Mouse (Mus musculus) kidney, adult 18-20 months (tissue): ENCODE measurements around the gene Tas1r2.

Experiments
- DNase-seq: peaks from one replicate; pipeline ENCODE4 v3.0.0; 2021

Gene Tas1r2

GRCm38 (mm10) chr4:139653238-139653637 is at the start of gene Tas1r2:
Tas1r2 (plus strand) TSS chr4:139653538.
- DNase-seq, result no peak

GRCm38 (mm10) chr4:139605216-139605615 is 48.1 kb upstream of the Tas1r2 start:
- DNase-seq, result no peak

DNA sequence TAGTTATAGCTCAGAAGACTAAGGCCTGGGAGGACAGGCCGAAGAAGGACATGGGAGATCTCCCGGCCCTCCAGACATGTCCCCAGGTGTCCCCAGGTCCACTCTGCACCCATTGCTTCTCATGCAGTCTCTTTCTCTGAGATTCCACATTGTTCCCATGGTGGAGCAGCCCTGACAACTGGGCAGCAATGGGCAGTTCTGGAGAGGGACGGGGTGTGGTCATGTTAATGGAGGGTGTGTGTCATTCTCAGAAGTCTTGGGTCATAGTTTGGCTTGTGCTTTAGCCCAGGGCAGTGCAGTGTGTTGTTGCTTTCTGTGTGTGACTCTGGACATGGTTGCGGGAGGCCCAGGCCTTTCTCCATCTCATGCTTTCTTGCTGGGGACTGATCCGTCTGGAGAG is 46.6 kb upstream of the Tas1r2 start:
- no peak for DNase-seq

DNA sequence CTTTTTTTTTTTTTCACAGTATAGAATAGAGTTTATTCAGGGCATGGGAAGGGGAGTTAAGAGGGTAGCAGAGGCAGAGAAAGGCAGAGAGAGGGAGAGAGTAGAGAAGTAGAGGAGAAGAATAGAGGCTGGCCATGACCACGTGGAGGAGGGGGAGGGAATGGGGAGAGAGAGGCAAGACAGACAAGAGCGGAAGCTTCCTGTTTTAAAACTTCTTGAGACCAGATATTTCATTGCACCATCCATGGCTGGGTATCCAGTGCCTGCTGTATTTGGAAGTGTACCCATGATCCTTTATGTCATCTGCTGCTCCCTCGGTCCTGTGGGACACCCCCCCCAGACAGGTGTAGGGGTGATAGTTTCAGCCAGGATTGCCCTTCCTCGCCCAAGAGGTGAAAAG is 44.4 kb upstream of the Tas1r2 start:
- DNase-seq, result no peak

GRCm38 (mm10) chr4:139610954-139611353 is 42.4 kb upstream of the Tas1r2 start:
- DNase-seq, result no peak

- peak; percentile 83 for DNase-seq
These were observed 41.8 kb upstream of the Tas1r2 start for GRCm38 (mm10) chr4:139611542-139611953.

GRCm38 (mm10) chr4:139614524-139615260 is 38.6 kb upstream of the Tas1r2 start:
- DNase-seq, result no peak

GRCm38 (mm10) chr4:139616276-139617000 is 36.9 kb upstream of the Tas1r2 start:
- peak; percentile 60 for DNase-seq

GRCm38 (mm10) chr4:139617001-139617364 is 36.4 kb upstream of the Tas1r2 start:
- no peak for DNase-seq

GRCm38 (mm10) chr4:139619765-139620164 is 33.6 kb upstream of the Tas1r2 start:
- no peak for DNase-seq

DNA sequence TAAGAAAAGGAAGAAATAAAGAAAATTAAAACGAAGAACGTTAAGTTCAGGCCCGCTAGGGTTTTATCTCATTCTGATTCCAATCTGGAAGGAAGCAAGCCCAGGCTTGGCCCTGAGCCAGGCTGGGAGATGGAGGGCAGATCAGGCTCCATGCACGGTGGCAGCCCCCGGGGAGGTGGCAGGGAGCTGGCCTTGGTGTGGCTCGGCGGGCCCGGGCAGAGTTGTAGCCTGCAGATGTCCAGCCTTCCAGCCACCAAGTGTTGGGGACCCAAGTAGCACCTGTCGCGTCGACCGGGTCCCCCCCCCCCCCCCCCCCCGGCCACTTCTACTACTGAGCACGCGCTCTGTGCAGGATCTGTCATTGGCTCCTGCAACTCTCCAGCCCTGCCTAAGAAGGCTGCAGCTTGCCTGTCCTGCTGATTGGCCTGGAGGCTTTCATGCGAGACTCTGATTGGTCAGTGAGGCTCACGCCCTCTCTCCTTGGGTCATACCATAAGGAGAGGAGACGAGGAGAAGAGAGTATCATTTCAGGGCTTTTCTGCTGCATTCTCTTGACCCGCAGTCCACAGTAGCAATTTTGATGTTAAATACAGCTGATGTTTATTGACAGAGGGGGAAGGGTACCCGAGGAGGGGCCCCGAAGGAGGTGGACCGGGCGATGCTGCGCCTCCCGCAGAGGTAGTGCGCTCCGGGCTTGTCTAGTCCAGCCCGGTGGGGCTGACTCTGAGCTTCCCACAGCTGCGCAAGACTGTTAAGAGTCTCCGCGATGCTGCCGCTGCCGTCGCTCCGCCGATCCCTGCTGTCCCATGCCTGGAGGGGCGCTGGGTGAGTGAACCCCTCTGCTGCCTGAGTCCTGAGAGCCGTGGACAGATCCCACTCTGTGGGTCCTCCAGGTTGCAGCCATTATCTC is 30.7 kb upstream of the Tas1r2 start, which contains the start of gene Aldh4a1:
TSS of gene Aldh4a1 (plus strand) at position 494 of the 910 bp plus-strand sequence.
- peak; percentile 91 for DNase-seq

GRCm38 (mm10) chr4:139623434-139624115 is 29.8 kb upstream of the Tas1r2 start:
- DNase-seq, result peak; percentile 25

- DNase-seq, result peak; percentile 68
These were observed 29.2 kb upstream of the Tas1r2 start for GRCm38 (mm10) chr4:139624116-139624489.

- peak; percentile 81 for DNase-seq
These were observed 28.6 kb upstream of the Tas1r2 start for GRCm38 (mm10) chr4:139624706-139625105.

DNA sequence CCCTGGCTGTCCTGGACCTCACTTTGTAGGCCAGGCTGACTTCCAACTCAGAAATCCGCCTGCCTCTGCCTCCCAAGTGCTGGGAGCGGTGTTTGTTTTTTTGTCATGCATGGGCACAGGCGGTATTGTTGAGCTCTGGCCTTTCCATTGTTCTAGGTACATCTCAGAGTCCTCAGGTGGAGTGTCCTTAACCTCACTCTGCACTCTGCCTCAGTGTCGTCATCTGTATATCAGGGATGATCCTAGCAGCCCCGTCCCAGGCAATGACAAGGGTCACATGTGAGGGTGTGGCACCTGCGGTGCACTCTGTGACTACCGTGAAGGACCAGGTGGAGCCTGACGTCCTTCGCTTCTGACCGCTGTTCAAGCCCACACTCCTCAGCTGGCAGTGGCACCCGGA is 26.0 kb upstream of the Tas1r2 start:
- DNase-seq, result no peak

GRCm38 (mm10) chr4:139630171-139630570 is 23.2 kb upstream of the Tas1r2 start:
- DNase-seq, result peak; percentile 77

GRCm38 (mm10) chr4:139631141-139631540 is 22.2 kb upstream of the Tas1r2 start:
- DNase-seq, result peak; percentile 57

DNA sequence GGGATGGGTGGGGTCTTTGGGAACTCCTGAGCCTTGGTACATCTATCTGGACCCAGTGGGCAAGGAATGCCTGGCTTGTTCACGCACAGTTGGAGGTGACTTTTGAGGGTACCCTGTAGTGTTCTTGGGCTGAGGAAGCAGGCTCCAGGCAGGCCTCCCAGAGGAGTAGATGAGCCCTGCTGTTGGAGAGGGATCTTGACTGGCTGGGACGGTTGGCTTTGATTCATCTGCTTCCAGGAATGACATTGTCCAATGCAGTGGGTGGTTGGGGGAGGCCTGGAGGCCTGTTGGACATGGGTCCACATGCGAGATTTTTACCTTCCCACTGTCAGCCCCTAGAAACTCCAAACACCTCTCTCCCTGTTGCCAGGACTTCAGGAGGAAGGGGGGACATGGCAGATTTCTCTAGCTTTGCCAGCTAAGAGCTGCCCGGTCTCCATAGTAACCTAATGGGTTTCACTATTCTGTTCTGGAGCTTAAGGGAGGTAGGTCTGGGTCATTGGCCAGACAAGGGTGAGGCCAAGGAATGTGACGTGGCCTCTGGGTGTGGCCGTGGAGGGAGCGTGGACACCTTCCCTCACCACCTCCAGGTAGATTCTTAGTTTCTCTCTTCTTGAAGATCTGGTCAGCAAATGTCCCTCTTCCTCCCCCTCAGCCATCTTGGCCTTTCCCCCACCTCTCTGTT is 21.6 kb upstream of the Tas1r2 start:
- DNase-seq, result peak; percentile 47

- DNase-seq, result peak; percentile 65
These were observed 21.1 kb upstream of the Tas1r2 start for GRCm38 (mm10) chr4:139632254-139632580.

DNA sequence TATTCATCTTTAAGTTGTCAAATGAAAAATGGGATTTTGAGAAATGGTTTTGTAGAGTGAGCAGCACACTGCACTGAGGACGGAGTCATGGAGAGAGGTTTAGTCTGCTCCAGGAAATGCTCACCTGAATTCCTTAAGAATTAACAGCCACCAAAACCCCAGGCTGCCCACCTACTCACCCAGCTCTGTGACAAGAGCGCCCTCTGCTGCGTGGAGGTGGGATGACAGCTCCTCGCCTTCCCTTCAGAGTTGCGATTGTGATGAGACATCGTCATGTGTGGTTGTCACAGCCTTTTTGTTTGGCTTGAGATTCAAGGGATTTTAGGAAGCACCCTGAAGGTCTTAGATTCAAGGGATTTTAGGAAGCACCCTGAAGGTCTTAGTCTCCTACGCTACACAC is 17.0 kb upstream of the Tas1r2 start:
- peak; percentile 74 for DNase-seq

DNA sequence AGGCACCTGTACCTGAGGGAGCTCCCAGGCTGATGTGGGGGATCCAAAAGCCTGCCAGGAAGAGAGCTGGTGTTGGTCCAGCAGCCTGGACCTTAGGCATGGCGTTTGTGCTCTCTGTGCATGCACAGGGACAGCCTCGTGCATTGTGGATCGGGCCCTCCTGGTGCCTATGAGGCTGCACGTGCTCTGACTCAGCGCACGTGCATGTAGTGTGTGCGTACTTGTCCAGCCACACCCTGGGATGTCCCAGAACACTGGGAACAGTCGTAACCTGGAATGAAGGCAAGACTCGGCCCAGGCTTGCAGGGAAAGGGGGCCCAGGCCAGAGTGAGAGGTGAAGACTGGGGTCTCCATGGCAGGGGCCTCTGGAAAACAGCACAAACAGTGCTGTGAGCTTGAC is 15.5 kb upstream of the Tas1r2 start:
- DNase-seq, result no peak

- no peak for DNase-seq
These were observed 15.0 kb upstream of the Tas1r2 start for GRCm38 (mm10) chr4:139638356-139638755.
